Mouse (Mus musculus) small intestine, adult 2 months (tissue): Measurements from ENCODE around the gene Fam186b. TPM values are rescaled to one million over a fixed set of nuclear protein-coding genes. Genes with fewer than 3 reads are reported as not detected.

ENCODE experiments used
- H3K27ac ChIP-seq: fragments of 200-500 bp; 2 replicates; pipeline ENCODE4 v1.5.1; 2012; ENCODE audit warnings: low read depth, low read length, control low read depth, inconsistent platforms; ENCODE audit not compliant: insufficient read depth
- H3K27me3 ChIP-seq: fragments of 200-500 bp; 2 replicates; pipeline ENCODE4 v1.6.1; 2012; ENCODE audit warnings: mild to moderate bottlenecking, moderate library complexity, low read length, inconsistent platforms; ENCODE audit not compliant: control insufficient read depth, insufficient read depth
- H3K36me3 ChIP-seq: fragments of 200-500 bp; 2 replicates; pipeline ENCODE4 v1.6.1; 2012; ENCODE audit warnings: mild to moderate bottlenecking, low read length, control low read depth, inconsistent platforms; ENCODE audit not compliant: control insufficient read depth, insufficient read depth
- H3K4me1 ChIP-seq: fragments of 200-500 bp; 2 replicates; pipeline ENCODE4 v1.6.1; 2012; ENCODE audit warnings: low read length, inconsistent platforms, mixed read lengths; ENCODE audit not compliant: control insufficient read depth, insufficient read depth, insufficient read length
- H3K4me3 ChIP-seq: fragments of 200-500 bp; 2 replicates; pipeline ENCODE4 v1.5.1; 2012; ENCODE audit warnings: low read depth, mild to moderate bottlenecking, control low read depth, inconsistent platforms, low read length, moderate library complexity
- CTCF ChIP-seq: fragments of 200-500 bp; IDR thresholded peaks from 2 replicates; pipeline ENCODE4 v1.5.1; 2012; ENCODE audit warnings: low read depth, mild to moderate bottlenecking, control low read depth, inconsistent platforms, low read length, moderate library complexity, mixed read lengths; ENCODE audit not compliant: insufficient replicate concordance, insufficient read length; ENCODE audit errors: extremely low read depth
- POLR2A ChIP-seq: fragments of 200-500 bp; IDR thresholded peaks from 2 replicates; pipeline ENCODE4 v1.6.1; 2012; ENCODE audit warnings: low read depth, mild to moderate bottlenecking, control low read depth, inconsistent platforms, low read length, moderate library complexity
- WGBS: fragments of 180-500 bp; shearing (Covaris S2); methylation state at CpG from one replicate; pipeline ENCODE4 v1.1.7; 2018; 5-methylcytosine and 5-hydroxymethylcytosine counted together
- polyA plus RNA-seq: library from polyadenylated mRNA; depleted of rRNA; stranded (reverse); fragments of >200 nt; gene quantifications from 2 replicates; pipeline ENCODE4 v1.2.3, GENCODE M21; 2012

The Fam186b gene
- polyA plus RNA-seq, 1 experiment = not detected

DNA sequence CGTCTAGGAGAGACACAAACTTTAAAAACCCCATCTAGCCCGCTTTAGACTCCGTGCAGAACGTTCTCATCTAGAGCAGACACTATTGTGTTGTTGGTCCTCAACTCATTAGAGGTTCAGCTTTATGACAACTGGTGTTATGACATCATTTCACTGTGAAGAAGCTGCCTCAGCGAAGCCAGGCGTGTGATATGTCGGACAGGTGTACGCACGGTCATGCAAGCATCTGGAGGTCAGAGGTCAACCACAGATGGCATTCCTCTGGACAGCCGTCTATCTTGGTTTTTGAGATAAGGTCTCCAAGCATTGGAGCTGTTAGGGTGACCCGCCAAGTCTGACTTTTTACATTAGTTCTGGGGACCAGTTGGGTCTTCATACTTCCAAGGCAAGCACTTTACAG is 5.1 kb downstream of the Fam186b start:
- Histone ChIP-seq H3K4me3 (no peak overlapping the region), H3K36me3 (no peaks in the 10 kb centered on the region), H3K27ac (no peak overlapping the region), H3K27me3 (no peaks in the 10 kb centered on the region), H3K4me1 (no peaks in the 10 kb centered on the region)
- no peak for TF ChIP-seq CTCF
- TF ChIP-seq POLR2A = no peak
- WGBS = 72% methylated on average over 11 of the region's 11 CpGs

DNA sequence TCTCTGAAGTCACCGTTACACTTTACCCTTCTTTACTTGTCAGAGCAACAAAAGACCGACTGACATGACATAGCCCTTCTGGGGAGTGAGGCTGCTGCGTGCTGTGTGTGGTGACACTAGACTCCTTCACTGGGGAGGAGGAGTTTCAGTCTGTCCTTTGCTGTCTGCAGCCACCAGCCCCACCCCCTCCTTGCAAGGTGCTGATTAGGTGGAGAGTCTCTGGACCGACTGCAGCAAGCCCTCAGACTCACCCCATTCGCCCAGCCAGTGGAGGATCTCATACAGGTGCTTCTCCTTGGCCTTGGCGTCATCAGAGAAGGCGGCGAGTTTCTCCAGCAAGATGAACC is 10.5 kb downstream of the Fam186b start:
- no peak overlapping the region for H3K27ac ChIP-seq
- TF ChIP-seq CTCF (no peak), POLR2A (no peak)
- H3K27me3 ChIP-seq = no peaks in the 10 kb centered on the region
- H3K4me3 ChIP-seq = no peak overlapping the region
- 45% methylated on average over 8 of the region's 8 CpGs for WGBS
- H3K4me1 ChIP-seq = peaks cover 12% of the 10 kb centered on the region; the same call in 1 of the 2 replicates
- H3K36me3 ChIP-seq = no peaks in the 10 kb centered on the region

DNA sequence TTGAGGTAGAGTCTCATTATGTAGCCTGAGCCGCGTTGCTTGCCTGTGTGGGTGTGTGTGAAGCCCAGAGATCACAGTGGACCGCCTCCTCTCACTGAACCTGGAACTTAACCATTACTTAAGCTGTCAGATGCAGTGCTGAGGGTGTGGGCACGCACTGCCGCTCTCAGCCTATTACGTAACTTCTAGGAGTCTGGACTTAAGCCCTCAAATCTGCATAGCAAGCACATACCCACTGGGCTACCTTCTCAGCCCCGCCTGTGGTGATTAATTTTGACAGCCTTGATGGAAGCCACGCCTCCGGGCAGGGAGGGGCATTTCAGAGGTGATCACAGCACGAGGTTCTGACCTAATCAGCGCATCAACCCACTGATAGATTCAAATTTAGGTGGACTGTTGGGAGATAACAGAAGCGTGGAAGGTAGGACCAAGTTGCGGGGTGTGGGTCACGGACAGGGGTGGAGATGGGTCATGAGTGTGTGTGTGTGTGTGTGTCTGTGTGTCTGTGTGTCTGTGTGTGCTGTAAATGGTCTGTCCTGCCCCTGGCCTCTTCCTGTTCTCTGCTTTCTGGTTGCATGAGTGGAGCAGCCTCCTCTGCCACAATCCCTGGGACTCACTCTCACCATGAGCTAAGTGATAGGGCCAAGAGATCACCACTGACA is 11.0 kb downstream of the Fam186b start:
- H3K4me1 ChIP-seq = peaks cover 12% of the 10 kb centered on the region; the same call in 1 of the 2 replicates
- no peak for TF ChIP-seq CTCF
- no peak for TF ChIP-seq POLR2A
- H3K27ac ChIP-seq = no peak overlapping the region
- WGBS = 11% methylated on average over 14 of the region's 14 CpGs
- no peaks in the 10 kb centered on the region for H3K27me3 ChIP-seq
- no peak overlapping the region for H3K4me3 ChIP-seq
- H3K36me3 ChIP-seq = no peaks in the 10 kb centered on the region

DNA sequence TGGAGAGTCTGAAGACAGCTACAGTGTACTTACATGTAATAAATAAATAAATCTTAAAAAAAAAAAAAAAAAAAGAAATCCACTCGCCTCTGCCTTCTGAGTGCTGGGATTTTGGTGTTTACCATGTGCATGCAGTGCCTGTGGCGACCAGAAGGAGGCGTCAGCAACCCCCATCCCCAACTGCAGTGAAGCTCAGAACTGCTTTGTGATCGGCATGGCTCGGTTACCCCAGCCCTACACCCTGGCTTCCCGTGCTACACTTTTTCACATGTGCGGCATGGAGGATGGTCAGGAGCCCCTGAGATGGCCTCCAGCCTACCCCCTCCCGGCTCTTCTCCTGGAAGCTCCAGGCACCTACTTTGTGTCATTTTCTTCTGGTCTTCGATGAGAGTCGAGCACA is 12.2 kb downstream of the Fam186b start:
- no peak for TF ChIP-seq POLR2A
- TF ChIP-seq CTCF = 0 out of 2 replicates have a peak, but pooled peaks have one; percentile 22
- Histone ChIP-seq H3K27ac (no peak overlapping the region), H3K4me3 (no peak overlapping the region), H3K4me1 (peaks cover 12% of the 10 kb centered on the region; the same call in 1 of the 2 replicates), H3K36me3 (no peaks in the 10 kb centered on the region), H3K27me3 (no peaks in the 10 kb centered on the region)
- 52% methylated on average over 10 of the region's 10 CpGs for whole genome bisulfite sequencing

DNA sequence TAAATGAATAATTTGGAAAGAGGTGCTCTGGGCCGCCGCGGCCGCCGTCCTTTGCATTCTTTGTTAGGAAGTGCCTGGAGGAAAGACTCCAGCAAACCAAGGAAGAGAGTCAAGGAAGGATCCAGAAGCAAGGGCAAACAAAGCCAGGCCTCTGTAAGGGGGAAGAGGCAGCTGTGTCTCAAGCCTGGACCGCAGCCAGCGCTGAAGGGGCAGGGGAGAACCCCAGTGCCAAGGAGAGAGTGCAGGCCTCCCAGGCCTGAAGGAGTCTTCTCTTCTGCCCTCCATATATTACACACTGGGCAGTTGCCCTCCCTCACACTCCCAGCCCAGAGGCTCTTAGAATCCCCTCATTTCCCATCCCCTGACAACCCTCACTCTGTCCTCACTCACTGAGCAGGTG is 17.4 kb downstream of the Fam186b start:
- TF ChIP-seq POLR2A (no peak), CTCF (no peak)
- 50% methylated on average over 7 of the region's 7 CpGs for WGBS

DNA sequence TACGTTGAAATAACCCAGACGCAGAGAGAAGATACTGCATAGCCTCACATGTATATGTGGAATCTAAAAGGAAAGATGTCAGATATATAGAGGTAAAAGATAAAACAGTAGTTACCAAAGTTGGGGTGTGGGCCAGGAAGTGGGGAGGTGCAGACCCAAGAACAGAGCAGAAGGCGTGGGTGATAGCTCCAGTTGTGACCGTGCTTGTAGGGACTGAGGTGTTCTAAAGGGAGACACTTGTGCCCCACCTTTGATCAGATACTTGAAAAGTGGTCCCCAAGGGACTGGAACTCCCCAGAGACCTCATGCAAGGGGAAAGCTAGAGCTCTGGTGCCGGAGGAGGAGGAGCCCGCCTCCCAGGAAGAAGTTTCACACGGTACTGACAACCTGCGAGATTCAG is 19.6 kb downstream of the Fam186b start:
- no peaks in the 10 kb centered on the region for H3K27me3 ChIP-seq
- WGBS = 90% methylated on average over 8 of the region's 8 CpGs
- H3K4me3 ChIP-seq = no peak overlapping the region
- no peak overlapping the region for H3K27ac ChIP-seq
- no peaks in the 10 kb centered on the region for H3K36me3 ChIP-seq
- no peaks in the 10 kb centered on the region for H3K4me1 ChIP-seq
- TF ChIP-seq POLR2A (no peak), CTCF (no peak)

More for the DNA sequence above, 17.4 kb downstream of the Fam186b start:
- Histone ChIP-seq H3K4me3 (no peak overlapping the region), H3K4me1 (no peaks in the 10 kb centered on the region), H3K27me3 (no peaks in the 10 kb centered on the region), H3K36me3 (no peaks in the 10 kb centered on the region), H3K27ac (no peak overlapping the region)

DNA sequence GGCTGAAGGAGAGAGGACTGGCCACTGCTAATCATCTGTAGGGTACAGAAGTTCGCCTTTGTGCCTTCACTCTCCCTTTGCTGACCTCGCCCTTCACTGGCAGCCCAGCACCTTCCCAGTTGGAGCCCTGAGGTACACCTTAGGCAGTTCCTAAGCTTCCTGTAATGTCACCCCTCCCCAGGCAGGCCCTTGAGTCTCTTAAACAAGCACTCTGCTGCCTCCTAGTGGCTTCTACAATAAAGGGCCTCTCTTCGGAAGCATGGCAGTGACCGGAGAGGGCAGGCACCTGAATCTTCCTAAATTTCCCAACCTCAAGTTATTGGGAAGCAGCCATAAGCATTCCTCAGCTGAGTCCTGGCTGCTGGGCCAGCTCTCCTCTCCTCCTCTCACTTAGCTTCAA is 30.0 kb downstream of the Fam186b start:
- WGBS = 14% methylated on average over 4 of the region's 4 CpGs
- TF ChIP-seq CTCF (peak; percentile 87; the same call in 1 of the 2 replicates), POLR2A (no peak)
- Histone ChIP-seq H3K4me3 (no peak overlapping the region), H3K27me3 (no peaks in the 10 kb centered on the region), H3K36me3 (no peaks in the 10 kb centered on the region), H3K27ac (no peak overlapping the region), H3K4me1 (peaks cover 10% of the 10 kb centered on the region; the same call in 1 of the 2 replicates)
